Mouse (Mus musculus): ENCODE measurements around the gene Sesn3.
"Not testable (repeated sequence)": the region's sequence is repeated elsewhere in the genome, so short reads cannot be mapped to it uniquely, and the experiment has no call there.

Gene Sesn3

GRCm38 (mm10) chr9:14277365-14277991 is 2.6 kb downstream of the Sesn3 start:
- no peak for DNase-seq (ENCODE audit: low spot score in 2 of 2)

GRCm38 (mm10) chr9:14280696-14281095 is 5.8 kb downstream of the Sesn3 start:
- DNase-seq (ENCODE audit: low spot score in 2 of 2) = no peak

- no peak for DNase-seq (ENCODE audit: low spot score in 2 of 2)
These were observed 10.2 kb downstream of the Sesn3 start for GRCm38 (mm10) chr9:14285036-14285435.

- no peak for DNase-seq (ENCODE audit: low spot score in 2 of 2)
These were observed 12.4 kb downstream of the Sesn3 start for GRCm38 (mm10) chr9:14287234-14287633.

- DNase-seq (ENCODE audit: low spot score in 2 of 2) = no peak
These were observed 13.6 kb downstream of the Sesn3 start for GRCm38 (mm10) chr9:14288500-14288899.

- DNase-seq (ENCODE audit: low spot score in 2 of 2) = no peak
These were observed 19.0 kb downstream of the Sesn3 start for GRCm38 (mm10) chr9:14293866-14294265.

- no peak for DNase-seq (ENCODE audit: low spot score in 2 of 2)
These were observed 21.0 kb downstream of the Sesn3 start for GRCm38 (mm10) chr9:14295680-14296440.

GRCm38 (mm10) chr9:14297204-14297603 is 22.3 kb downstream of the Sesn3 start:
- DNase-seq (ENCODE audit: low spot score in 2 of 2) = no peak

- no peak for DNase-seq (ENCODE audit: low spot score in 2 of 2)
These were observed 25.0 kb downstream of the Sesn3 start for GRCm38 (mm10) chr9:14299819-14300218.

GRCm38 (mm10) chr9:14300795-14301194 is 25.9 kb downstream of the Sesn3 start:
- DNase-seq (ENCODE audit: low spot score in 2 of 2) = no peak

GRCm38 (mm10) chr9:14304262-14304968 is 29.5 kb downstream of the Sesn3 start:
- DNase-seq (ENCODE audit: low spot score in 2 of 2) = peak in 1 of 2 experiments; percentile 20

GRCm38 (mm10) chr9:14307341-14307740 is 32.5 kb downstream of the Sesn3 start:
- no peak for DNase-seq (ENCODE audit: low spot score in 2 of 2)

GRCm38 (mm10) chr9:14313968-14314367 is 39.1 kb downstream of the Sesn3 start:
- no peak for DNase-seq (ENCODE audit: low spot score in 2 of 2)

GRCm38 (mm10) chr9:14314477-14314876 is 39.6 kb downstream of the Sesn3 start:
- DNase-seq (ENCODE audit: low spot score in 2 of 2) = no peak

GRCm38 (mm10) chr9:14316618-14317017 is 41.8 kb downstream of the Sesn3 start:
- DNase-seq (ENCODE audit: low spot score in 2 of 2) = no peak

- DNase-seq (ENCODE audit: low spot score in 2 of 2) = no peak
These were observed 61.0 kb downstream of the Sesn3 start for GRCm38 (mm10) chr9:14335829-14336228.

GRCm38 (mm10) chr9:14336901-14337300 is 62.0 kb downstream of the Sesn3 start:
- DNase-seq (ENCODE audit: low spot score in 2 of 2) = peak in 1 of 2 experiments; percentile 25

- no peak for DNase-seq (ENCODE audit: low spot score in 2 of 2)
These were observed 63.8 kb downstream of the Sesn3 start for GRCm38 (mm10) chr9:14338701-14339100.

- peak; percentile 74 to 77 for DNase-seq (ENCODE audit: low spot score in 2 of 2)
These were observed 67.3 kb downstream of the Sesn3 start for GRCm38 (mm10) chr9:14342041-14342668.

GRCm38 (mm10) chr9:14345866-14346265 is 71.0 kb downstream of the Sesn3 start:
- not testable (repeated sequence) for DNase-seq (ENCODE audit: low spot score in 2 of 2)

- no peak for DNase-seq (ENCODE audit: low spot score in 2 of 2)
These were observed 73.5 kb downstream of the Sesn3 start for GRCm38 (mm10) chr9:14348416-14348815.

GRCm38 (mm10) chr9:14349380-14349779 is 74.5 kb downstream of the Sesn3 start:
- no peak for DNase-seq (ENCODE audit: low spot score in 2 of 2)

Measured in frontal cortex, postnatal 36 days (tissue).